Mouse (Mus musculus) embryonic facial prominence, embryonic 11.5 days (tissue): ENCODE measurements around the gene Fhad1. TPM values are rescaled to one million over a fixed set of nuclear protein-coding genes. Genes with fewer than 3 reads are reported as not detected.
"Not testable (repeated sequence)": the region's sequence is repeated elsewhere in the genome, so short reads cannot be mapped to it uniquely, and the experiment has no call there.

Experiments
- ATAC-seq: fragments of 200-750 bp; cut with Nextera tagmentation; replicated peaks from 2 replicates; pipeline ENCODE4 v1.8.0; 2017; ENCODE audit warnings: low read depth; ENCODE audit not compliant: insufficient number of reproducible peaks, low FRiP score, low TSS enrichment
- DNase-seq: peaks from one replicate; pipeline ENCODE4 v3.0.0-alpha.2; 2015; ENCODE audit warnings: low spot score
- H3K27ac ChIP-seq: fragments of 300-500 bp; sonication (generic); replicated peaks from 2 replicates; pipeline ENCODE4 v1.5.1; 2014; ENCODE audit warnings: mild to moderate bottlenecking, low read depth, low read length, control low read depth
- H3K27me3 ChIP-seq: fragments of 300-500 bp; sonication (generic); 2 replicates; pipeline ENCODE4 v1.6.1; 2014; ENCODE audit warnings: mild to moderate bottlenecking, low read length, moderate library complexity, mixed read lengths; ENCODE audit not compliant: control insufficient read depth, insufficient read depth
- H3K36me3 ChIP-seq: fragments of 300-500 bp; sonication (generic); replicated peaks from 2 replicates; pipeline ENCODE4 v1.6.1; 2014; ENCODE audit warnings: low read depth, mild to moderate bottlenecking, low read length, moderate library complexity, mixed read lengths; ENCODE audit not compliant: control insufficient read depth, insufficient read depth
- H3K4me1 ChIP-seq: fragments of 300-500 bp; sonication (generic); 2 replicates; pipeline ENCODE4 v1.6.1; 2014; ENCODE audit warnings: low read length, mixed read lengths; ENCODE audit not compliant: control insufficient read depth, insufficient read depth
- H3K4me2 ChIP-seq: fragments of 300-500 bp; sonication (generic); 2 replicates; pipeline ENCODE4 v1.6.1; 2014; ENCODE audit warnings: low read depth, mild to moderate bottlenecking, control low read depth, low read length, moderate library complexity
- H3K4me3 ChIP-seq: fragments of 300-500 bp; sonication (generic); 2 replicates; pipeline ENCODE4 v1.5.1; 2014; ENCODE audit warnings: low read depth, low read length, control low read depth
- H3K9ac ChIP-seq: fragments of 300-500 bp; sonication (generic); replicated peaks from 2 replicates; pipeline ENCODE4 v1.6.1; 2014; ENCODE audit warnings: mild to moderate bottlenecking, control low read depth, low read length
- H3K9me3 ChIP-seq: fragments of 300-500 bp; sonication (generic); replicated peaks from 2 replicates; pipeline ENCODE4 v1.6.1; 2016; ENCODE audit warnings: mild to moderate bottlenecking, low read length, inconsistent platforms, mixed read lengths; ENCODE audit not compliant: control insufficient read depth
- WGBS: fragments of 180-500 bp; shearing (Covaris S2); extraction: QIAGEN DNeasy Blood & Tissue Kit; methylation state at CpG from one replicate; pipeline ENCODE4 v1.1.7; 2014; 5-methylcytosine and 5-hydroxymethylcytosine counted together
- polyA plus RNA-seq: library from polyadenylated mRNA; unstranded; fragments of >200 nt; fragmentation: Nextera tagmentation; extraction: Ambion mirVana; gene quantifications from 2 replicates; pipeline ENCODE4 v1.2.1, GENCODE M21; 2014

The Fhad1 gene
- polyA plus RNA-seq, 1 experiment from 2014 or later = 0.94 TPM

DNA sequence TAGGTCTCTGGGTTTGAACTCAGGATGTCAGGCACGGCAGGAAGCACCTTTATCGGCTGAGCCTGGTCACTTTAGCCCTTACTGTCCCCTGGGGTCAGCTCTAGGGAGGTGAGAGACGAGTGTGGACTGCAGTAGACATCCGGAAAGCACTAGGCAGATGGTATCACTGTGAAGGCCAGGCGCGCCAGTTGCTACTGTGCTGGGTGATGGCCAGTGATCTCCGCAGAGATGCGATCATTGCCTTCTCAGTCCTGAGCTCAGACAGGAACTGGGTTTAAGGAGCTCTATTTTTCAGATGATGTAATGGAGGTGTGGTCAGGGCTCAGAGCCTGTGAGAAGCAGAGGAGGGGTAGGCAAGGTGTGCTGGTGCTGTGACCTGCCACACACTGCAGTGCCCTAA is 40.7 kb upstream of the Fhad1 start:
- H3K4me2 ChIP-seq = no peak overlapping the region
- DNase-seq (no peak), ATAC-seq (no peak)
- no peaks in the 10 kb centered on the region for H3K9me3 ChIP-seq
- WGBS = 76% methylated on average over 8 of the region's 8 CpGs
- no peaks in the 10 kb centered on the region for H3K4me1 ChIP-seq
- no peaks in the 10 kb centered on the region for H3K27me3 ChIP-seq
- H3K27ac ChIP-seq = no peak overlapping the region
- no peak overlapping the region for H3K4me3 ChIP-seq
- no peak overlapping the region for H3K9ac ChIP-seq
- H3K36me3 ChIP-seq = no peaks in the 10 kb centered on the region

DNA sequence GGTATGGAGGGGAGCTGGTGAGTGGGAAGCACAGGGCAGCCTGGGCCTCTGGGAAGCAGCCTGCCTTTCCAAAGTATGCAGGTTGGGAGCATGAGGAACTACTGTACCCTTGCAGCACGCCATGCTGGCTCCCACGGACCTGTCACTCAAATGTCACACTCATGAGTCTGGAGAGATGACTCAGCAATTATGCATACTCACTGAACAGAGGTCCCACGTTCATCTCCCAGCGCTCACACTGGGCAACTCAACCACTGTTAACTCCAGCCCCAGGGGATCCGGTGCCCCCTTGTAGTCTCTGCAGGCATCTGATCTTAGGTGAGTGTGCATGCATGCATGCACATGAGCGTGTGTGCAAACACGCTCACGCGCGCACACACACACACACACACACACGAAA is 39.7 kb upstream of the Fhad1 start:
- Histone ChIP-seq H3K4me3 (no peak overlapping the region), H3K4me1 (no peaks in the 10 kb centered on the region), H3K27me3 (no peaks in the 10 kb centered on the region), H3K9me3 (no peaks in the 10 kb centered on the region), H3K4me2 (no peak overlapping the region), H3K9ac (no peak overlapping the region), H3K36me3 (no peaks in the 10 kb centered on the region), H3K27ac (no peak overlapping the region)
- 89% methylated on average over 11 of the region's 11 CpGs for WGBS
- DNase-seq (no peak), ATAC-seq (no peak)

DNA sequence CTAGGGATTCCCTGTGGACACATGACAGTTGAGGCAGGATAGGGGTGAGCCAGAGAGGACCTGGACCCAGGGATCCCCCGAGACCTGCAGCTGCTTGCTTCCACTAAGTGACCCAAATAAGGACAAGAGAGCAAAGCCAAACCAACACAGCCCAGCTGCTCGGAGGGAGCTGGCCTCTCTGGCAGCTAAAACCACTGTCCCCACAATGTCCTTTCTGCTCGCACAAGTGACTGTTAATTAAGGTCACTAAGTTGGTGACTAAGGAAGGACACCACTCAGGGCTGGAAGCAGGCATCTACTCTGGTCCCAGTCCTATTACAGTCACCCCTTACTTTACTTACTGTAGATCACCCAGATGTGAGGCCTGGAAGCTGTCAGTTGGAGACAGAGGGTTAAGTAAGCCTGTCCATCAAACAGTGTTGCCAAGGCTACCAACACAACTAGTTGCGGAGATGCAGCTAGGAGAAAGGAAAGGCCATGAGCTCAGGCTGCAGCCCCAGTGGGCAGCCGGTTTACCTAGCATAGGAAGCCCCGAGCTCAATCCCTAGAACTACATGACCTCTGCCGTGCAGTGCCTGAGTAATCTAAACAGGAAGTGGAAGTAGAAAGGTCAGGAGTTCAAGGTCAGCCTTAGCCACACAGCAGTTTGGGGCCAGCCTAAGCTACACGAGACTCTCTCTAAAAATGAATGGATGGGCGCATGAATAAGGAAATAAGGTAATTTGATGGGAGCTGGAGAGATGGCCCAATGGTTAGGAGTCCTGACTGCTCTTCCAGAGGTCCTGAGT is 39.0 kb upstream of the Fhad1 start:
- no peak for DNase-seq
- no peaks in the 10 kb centered on the region for H3K9me3 ChIP-seq
- no peaks in the 10 kb centered on the region for H3K27me3 ChIP-seq
- no peaks in the 10 kb centered on the region for H3K36me3 ChIP-seq
- 38% methylated on average over 9 of the region's 9 CpGs for WGBS
- H3K4me3 ChIP-seq = no peak overlapping the region
- H3K27ac ChIP-seq = no peak overlapping the region
- no peak overlapping the region for H3K4me2 ChIP-seq
- no peak for ATAC-seq
- no peak overlapping the region for H3K9ac ChIP-seq
- H3K4me1 ChIP-seq = no peaks in the 10 kb centered on the region

DNA sequence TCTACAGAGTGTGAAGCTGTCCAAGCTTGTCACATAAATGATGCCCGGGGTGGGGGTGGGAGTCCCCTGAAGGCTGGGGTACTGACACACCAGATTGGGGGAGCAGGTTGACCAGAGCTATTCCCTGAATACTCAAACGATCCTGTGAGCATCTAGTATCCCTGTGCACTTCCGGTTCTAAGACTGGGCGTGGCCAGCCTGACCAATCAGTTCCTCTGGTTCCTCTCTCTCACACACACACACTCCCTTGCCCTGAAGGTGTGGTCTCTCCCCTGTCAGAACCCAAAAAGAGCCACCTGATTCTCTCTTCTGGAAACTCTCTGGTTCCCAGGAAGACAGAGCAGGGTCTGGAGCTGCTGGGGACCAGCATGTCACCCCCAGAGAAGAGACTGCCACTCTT is 38.4 kb upstream of the Fhad1 start:
- no peak for DNase-seq
- H3K36me3 ChIP-seq = no peaks in the 10 kb centered on the region

DNA sequence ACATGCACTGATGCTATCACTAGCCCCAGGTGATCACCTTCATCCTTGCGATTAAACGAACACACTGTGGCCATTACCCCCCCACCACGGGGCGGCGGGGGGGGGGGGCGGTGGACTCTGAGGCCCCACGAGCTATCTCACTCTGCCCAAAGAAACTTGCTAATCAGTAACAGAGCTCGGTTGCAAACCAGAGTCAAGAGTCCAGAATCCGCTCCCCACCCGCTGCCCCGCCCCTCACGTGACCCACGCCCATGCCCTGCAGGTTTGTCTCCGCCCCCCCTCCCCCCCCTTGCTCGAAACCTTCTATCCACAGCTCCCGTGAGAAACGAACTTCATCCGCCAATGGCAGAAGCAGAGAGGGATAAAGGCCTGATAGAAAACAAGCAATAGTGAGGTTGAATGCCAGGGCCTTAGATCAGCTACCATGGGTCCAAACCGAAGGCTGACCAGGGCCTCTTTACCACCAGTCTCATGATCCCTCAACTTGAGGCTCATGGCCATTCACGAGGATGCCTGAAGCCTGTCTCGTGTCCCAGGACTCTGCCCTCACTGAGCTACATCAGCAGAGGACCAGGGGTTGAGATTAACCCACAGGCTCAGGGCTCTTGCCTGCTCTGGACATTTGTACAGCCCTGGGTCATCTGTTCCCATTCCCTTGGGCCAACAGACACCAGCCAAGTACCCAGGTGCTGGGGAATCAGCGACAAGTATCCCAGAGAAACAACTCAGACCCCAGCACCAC is 37.7 kb upstream of the Fhad1 start:
- Histone ChIP-seq H3K4me3 (no peak overlapping the region), H3K9ac (no peak overlapping the region), H3K9me3 (no peaks in the 10 kb centered on the region), H3K4me1 (no peaks in the 10 kb centered on the region), H3K4me2 (no peak overlapping the region; the same call in 1 of the 2 replicates), H3K36me3 (no peaks in the 10 kb centered on the region), H3K27me3 (no peaks in the 10 kb centered on the region), H3K27ac (no peak overlapping the region)
- 0 out of 2 replicates have a peak, but pooled peaks have one; percentile 22 for ATAC-seq
- DNase-seq = peak; percentile 71
- 52% methylated on average over 20 of the region's 22 CpGs for WGBS

More for the DNA sequence above, 38.4 kb upstream of the Fhad1 start:
- Histone ChIP-seq H3K9me3 (no peaks in the 10 kb centered on the region), H3K4me2 (no peak overlapping the region), H3K27ac (no peak overlapping the region), H3K4me3 (no peak overlapping the region), H3K4me1 (no peaks in the 10 kb centered on the region), H3K27me3 (no peaks in the 10 kb centered on the region), H3K9ac (no peak overlapping the region)
- WGBS = 56% methylated on average over 4 of the region's 4 CpGs
- no peak for ATAC-seq

DNA sequence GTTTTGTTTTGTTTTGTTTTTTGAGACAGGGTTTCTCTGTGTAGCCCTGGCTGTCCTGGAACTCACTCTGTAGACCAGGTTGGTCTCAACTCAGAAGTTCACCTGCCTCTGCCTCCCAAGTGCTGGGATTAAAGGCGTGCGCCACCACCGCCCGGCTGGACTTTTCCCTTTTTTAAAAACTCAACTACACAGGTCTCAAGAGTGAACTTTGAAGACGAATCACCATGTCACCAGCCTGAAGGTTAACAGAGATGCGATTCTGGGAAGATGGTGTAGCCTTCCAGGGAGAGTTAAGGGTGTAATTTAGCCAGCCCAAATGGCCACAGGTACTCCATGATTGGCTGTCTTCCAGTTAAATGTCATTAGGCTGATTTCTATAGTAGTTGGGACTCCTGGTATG is 37.0 kb upstream of the Fhad1 start:
- not testable (repeated sequence) for H3K36me3 ChIP-seq, H3K4me2 ChIP-seq, H3K4me1 ChIP-seq, H3K27ac ChIP-seq, ATAC-seq, H3K9me3 ChIP-seq, H3K9ac ChIP-seq, DNase-seq, H3K4me3 ChIP-seq, H3K27me3 ChIP-seq
- WGBS = 80% methylated on average over 6 of the region's 6 CpGs

DNA sequence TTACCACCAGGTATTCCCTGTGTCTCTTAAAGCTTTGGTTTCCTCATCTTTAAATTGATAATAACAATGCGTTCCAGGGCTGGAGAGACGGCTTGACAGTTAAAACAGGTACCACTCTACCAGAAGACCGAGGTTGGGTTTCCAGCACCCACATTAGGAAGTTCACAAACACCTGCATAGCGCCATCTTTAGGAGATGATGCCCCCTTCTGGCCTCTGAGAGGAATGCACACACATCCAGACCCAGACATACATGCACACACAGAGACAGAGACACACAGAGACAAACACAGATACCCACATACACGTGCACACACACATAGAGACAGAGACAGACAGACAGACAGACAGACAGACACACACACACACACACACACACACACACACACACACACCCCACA is 35.1 kb upstream of the Fhad1 start:
- Histone ChIP-seq H3K27me3 (no peaks in the 10 kb centered on the region), H3K4me1 (no peaks in the 10 kb centered on the region), H3K27ac (no peak overlapping the region), H3K9ac (no peak overlapping the region), H3K4me3 (no peak overlapping the region), H3K9me3 (no peaks in the 10 kb centered on the region), H3K36me3 (no peaks in the 10 kb centered on the region), H3K4me2 (no peak overlapping the region)
- 92% methylated on average over 5 of the region's 5 CpGs for WGBS
- DNase-seq (no peak), ATAC-seq (no peak)

DNA sequence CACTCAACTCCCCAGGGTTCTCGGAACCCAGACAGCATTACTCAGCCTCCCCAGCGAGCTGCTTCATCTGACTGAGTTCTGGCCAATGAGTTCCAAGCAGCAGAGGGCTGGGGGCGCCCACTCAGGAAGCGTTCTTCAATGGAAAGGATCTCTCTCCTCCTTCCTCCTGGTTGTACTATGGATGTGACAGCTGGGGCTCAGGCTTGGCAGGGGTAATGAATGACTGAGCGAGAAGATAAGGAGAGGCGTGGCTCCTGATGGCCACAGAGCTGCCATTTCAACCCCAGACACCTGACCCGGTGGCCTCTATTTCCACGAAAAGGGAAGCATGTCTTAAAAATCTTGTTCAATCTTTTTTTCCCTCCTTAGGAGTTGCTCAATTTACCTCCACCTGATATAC is 33.5 kb upstream of the Fhad1 start:
- peaks cover 5% of the 10 kb centered on the region for H3K4me1 ChIP-seq
- H3K27me3 ChIP-seq = no peaks in the 10 kb centered on the region
- H3K4me2 ChIP-seq = no peak overlapping the region
- no peak for DNase-seq
- H3K36me3 ChIP-seq = no peaks in the 10 kb centered on the region
- no peak overlapping the region for H3K27ac ChIP-seq
- WGBS = 70% methylated on average over 8 of the region's 8 CpGs
- no peak overlapping the region for H3K4me3 ChIP-seq
- no peaks in the 10 kb centered on the region for H3K9me3 ChIP-seq
- H3K9ac ChIP-seq = no peak overlapping the region
- ATAC-seq = no peak
